Mouse (Mus musculus) thymus, postnatal 0 days (tissue): ENCODE results near the gene Lmbrd2. TPM values are rescaled to one million over a fixed set of nuclear protein-coding genes. Genes with fewer than 3 reads are reported as not detected.

Source experiments
- polyA plus RNA-seq: library from polyadenylated mRNA; unstranded; fragments of >200 nt; fragmentation: Nextera tagmentation; extraction: Ambion mirVana; gene quantifications from 2 replicates; pipeline ENCODE4 v1.2.1, GENCODE M21; 2015

Lmbrd2 gene
- polyA plus RNA-seq, 1 experiment from 2014 or later = 2.3 TPM

Other genes starting within 250 kb of the Lmbrd2 start
- 0.57 and 0.82 TPM in 2 replicates for gene Ranbp3l, start 172.6 kb upstream of the Lmbrd2 start, polyA plus RNA-seq
- gene Nadk2, start 69.3 kb upstream of the Lmbrd2 start, polyA plus RNA-seq = 15.4 and 17.6 TPM in 2 replicates
- 32.5 and 33.7 TPM in 2 replicates for gene Skp2, start 14.9 kb downstream of the Lmbrd2 start, polyA plus RNA-seq
- not detected in 2 replicates for gene Ugt3a1, start 136.3 kb downstream of the Lmbrd2 start, polyA plus RNA-seq
- gene Ugt3a2, start 195.0 kb downstream of the Lmbrd2 start, polyA plus RNA-seq = 0.06 TPM in 1 of 2 replicates, not detected in the other